Mouse (Mus musculus): ENCODE results near the gene Olfr1231.

- TF ChIP-seq CTCF (IDR thresholded peaks at IDR 0.05; ENCODE audit: low read depth), result no peak
- no peak for TF ChIP-seq EP300 (optimal IDR thresholded peaks at IDR 0.05)
Observed at GRCm38 (mm10) chr2:89287914-89288313, 19.0 kb downstream of the Olfr1231 start, which contains the start of gene Olfr1229.

Measured in stomach, postnatal 0 days (tissue).